In the genomic region with DNA sequence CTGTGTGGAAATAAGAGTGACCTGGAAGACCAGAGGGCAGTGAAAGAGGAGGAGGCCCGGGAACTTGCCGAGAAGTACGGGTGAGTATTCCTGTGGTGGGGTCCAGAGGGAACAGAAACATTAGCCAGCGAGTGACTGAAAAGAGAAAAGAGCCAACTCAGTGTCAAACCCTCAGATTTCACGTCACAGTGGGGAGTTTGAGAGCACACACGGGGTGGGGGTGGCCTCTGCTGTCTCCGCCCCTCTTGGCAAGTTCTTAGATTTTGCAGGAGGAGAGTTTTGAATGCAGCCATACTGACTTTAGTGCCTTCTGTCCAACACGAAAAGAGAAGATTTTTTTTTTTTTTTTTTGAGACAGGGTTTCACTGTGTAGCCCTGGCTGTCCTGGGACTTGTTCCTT, we compare ENCODE assay signal across 20 mouse cellular contexts. TPM values are rescaled to one million over a fixed set of nuclear protein-coding genes. Genes with fewer than 3 reads are reported as not detected.
DNase-seq lines count a peak whose midpoint lies in the region; ATAC-seq and TF ChIP-seq lines count a peak whose summit lies in the region.
"Had no signal": no experiment of that assay in that cellular context is flagged by ENCODE, and none has a peak within 500 bp of the region (broad histone marks: within the 10 kb centered on the region; RNA-seq: fewer than 3 reads in every experiment).

No protein-coding gene starts in this region.

- no peak overlapping the region for H3K4me3 ChIP-seq in kidney, embryonic 14.5 days (ENCODE audit: low read length)
- no peak overlapping the region for H3K4me3 ChIP-seq in thymus, adult 2 months (ENCODE audit: control insufficient read depth, insufficient read depth, low read length)
- H3K4me3 ChIP-seq: forebrain, embryonic 15.5 days; hindbrain, embryonic 12.5 days; intestine, embryonic 15.5 days; limb, embryonic 15.5 days; midbrain, embryonic 10.5 days had no signal

- no peak overlapping the region for H3K9ac ChIP-seq in kidney, embryonic 14.5 days (ENCODE audit: low read depth, low read length)
- H3K9ac ChIP-seq: forebrain, embryonic 15.5 days; hindbrain, embryonic 12.5 days; intestine, embryonic 15.5 days; limb, embryonic 15.5 days had no signal

- no peak for ATAC-seq in kidney, embryonic 14.5 days (ENCODE audit: low FRiP score, low TSS enrichment)
- ATAC-seq: forebrain, embryonic 15.5 days; intestine, embryonic 15.5 days had no signal

- no peaks in the 10 kb centered on the region for H3K4me1 ChIP-seq in kidney, embryonic 14.5 days (ENCODE audit: control insufficient read depth, insufficient read depth, low read length)
- H3K4me1 ChIP-seq in thymus, adult 2 months (replicated peaks; ENCODE audit: control insufficient read depth, insufficient read depth, low read length), result peaks cover 65% of the 10 kb centered on the region
- H3K4me1 ChIP-seq: forebrain, embryonic 15.5 days; hindbrain, embryonic 12.5 days; intestine, embryonic 15.5 days; limb, embryonic 15.5 days; midbrain, embryonic 10.5 days had no signal

- H3K27me3 ChIP-seq in kidney, embryonic 14.5 days (ENCODE audit: control insufficient read depth, insufficient read depth, low read length), result no peaks in the 10 kb centered on the region
- no peaks in the 10 kb centered on the region for H3K27me3 ChIP-seq in thymus, adult 2 months (ENCODE audit: control insufficient read depth, insufficient read depth, low read length)
- H3K27me3 ChIP-seq: forebrain, embryonic 15.5 days; hindbrain, embryonic 12.5 days; intestine, embryonic 15.5 days; limb, embryonic 15.5 days had no signal

- WGBS in kidney, embryonic 14.5 days, result 65% methylated on average over 8 of the region's 8 CpGs
- WGBS in thymus, adult 2 months, result 39% methylated on average over 8 of the region's 8 CpGs

- TF ChIP-seq POLR2A in thymus, adult 2 months (IDR thresholded peaks at IDR 0.05; ENCODE audit: control insufficient read depth, extremely low read depth, insufficient read depth, low read length, poor library complexity), result no peak

- peak; percentile 44 for DNase-seq in kidney, postnatal 10 days
- no peak for DNase-seq in thymus, adult 2 months
- DNase-seq in thymus, postnatal 25 days, result no peak
- peak; percentile 39 to 42 for DNase-seq in lung, postnatal 4 days
- no peak for DNase-seq in neural tube, embryonic 10.5 days (ENCODE audit: extremely low spot score, low spot score)
- DNase-seq in testis, postnatal 14 days (ENCODE audit: low spot score), result no peak
- DNase-seq in spleen, adult 12 weeks (ENCODE audit: low spot score), result no peak
- DNase-seq: adrenal gland, adult 2 months; cerebellum, adult 9-10 months; heart, adult 18-20 months; kidney, postnatal 14 days; right cerebral cortex, postnatal 14 days had no signal

- H3K36me3 ChIP-seq in kidney, embryonic 14.5 days (ENCODE audit: control insufficient read depth, insufficient read depth, low read length), result no peaks in the 10 kb centered on the region
- no peaks in the 10 kb centered on the region for H3K36me3 ChIP-seq in thymus, adult 2 months (ENCODE audit: control insufficient read depth, insufficient read depth, low read length)
- H3K36me3 ChIP-seq: forebrain, embryonic 15.5 days; hindbrain, embryonic 12.5 days; intestine, embryonic 15.5 days; limb, embryonic 15.5 days; midbrain, embryonic 10.5 days had no signal

- TF ChIP-seq CTCF in thymus, adult 2 months (IDR thresholded peaks at IDR 0.05; ENCODE audit: borderline replicate concordance, control insufficient read depth, extremely low read depth, insufficient read depth, low read length, poor library complexity), result no peak

- no peak overlapping the region for H3K27ac ChIP-seq in kidney, embryonic 14.5 days (ENCODE audit: low read depth, low read length)
- H3K27ac ChIP-seq in thymus, adult 2 months (ENCODE audit: control insufficient read depth, insufficient read depth, low read length), result peak overlapping the region; percentile 40; the same call in 1 of the 2 replicates
- H3K27ac ChIP-seq: forebrain, embryonic 15.5 days; hindbrain, embryonic 12.5 days; intestine, embryonic 15.5 days; limb, embryonic 15.5 days; midbrain, embryonic 10.5 days had no signal

- no peaks in the 10 kb centered on the region for H3K9me3 ChIP-seq in kidney, embryonic 14.5 days (ENCODE audit: control insufficient read depth, low read length)
- H3K9me3 ChIP-seq: forebrain, embryonic 15.5 days; hindbrain, embryonic 12.5 days; intestine, embryonic 15.5 days; limb, embryonic 15.5 days; midbrain, embryonic 10.5 days had no signal

- H3K4me2 ChIP-seq in kidney, embryonic 14.5 days (replicated peaks; ENCODE audit: low read depth, low read length), result no peak overlapping the region
- H3K4me2 ChIP-seq: forebrain, embryonic 15.5 days; hindbrain, embryonic 12.5 days; intestine, embryonic 15.5 days; limb, embryonic 15.5 days had no signal

RNA-seq across cellular contexts. Expression of a gene that starts 14.5 kb away (rescaled TPM):
- 0.14 TPM in 1 of 2 replicates, not detected in the other for polyA plus RNA-seq in kidney, embryonic 14.5 days (2014; fragmentation: Nextera tagmentation; extraction: Ambion mirVana)
- 2.2 and 2.3 TPM in 2 replicates for polyA plus RNA-seq in thymus, adult 2 months (2012; rRNA removed)
- polyA plus RNA-seq: brain, embryonic 14.5 days; forebrain, embryonic 15.5 days; intestine, embryonic 15.5 days; midbrain, embryonic 10.5 days had no signal

RNA-seq across cellular contexts. Expression of a gene that starts 15.1 kb away (rescaled TPM):
- not detected in 2 replicates for polyA plus RNA-seq in kidney, embryonic 14.5 days (2014; fragmentation: Nextera tagmentation; extraction: Ambion mirVana)
- polyA plus RNA-seq in thymus, adult 2 months (2012; rRNA removed), result not detected in 2 replicates
- polyA plus RNA-seq: adrenal gland, adult 2 months; forebrain, embryonic 15.5 days; heart, embryonic 16.5 days; hindbrain, embryonic 12.5 days; limb, embryonic 15.5 days; midbrain, embryonic 10.5 days had no signal

RNA-seq across cellular contexts. Expression of a gene that starts 26.1 kb away (rescaled TPM):
- 149 and 176 TPM in 2 replicates for polyA plus RNA-seq in kidney, embryonic 14.5 days (2014; fragmentation: Nextera tagmentation; extraction: Ambion mirVana)
- 25.8 and 26.3 TPM in 2 replicates for polyA plus RNA-seq in thymus, adult 2 months (2012; rRNA removed)

RNA-seq across cellular contexts. Expression of a gene that starts 42.5 kb away (rescaled TPM):
- polyA plus RNA-seq in kidney, embryonic 14.5 days (2014; fragmentation: Nextera tagmentation; extraction: Ambion mirVana), result 1.2 and 1.3 TPM in 2 replicates
- polyA plus RNA-seq in thymus, adult 2 months (2012; rRNA removed), result 21.1 and 22.4 TPM in 2 replicates

RNA-seq across cellular contexts. Expression of a gene that starts 46.9 kb away (rescaled TPM):
- polyA plus RNA-seq in kidney, embryonic 14.5 days (2014; fragmentation: Nextera tagmentation; extraction: Ambion mirVana), result 12.7 and 18.9 TPM in 2 replicates
- polyA plus RNA-seq in thymus, adult 2 months (2012; rRNA removed), result 8.2 and 11.7 TPM in 2 replicates

Comparison
In these comparisons a context has a peak if more than half of its experiments do, and no peak if none do; other contexts are left out.
1. DNase-seq: peak in kidney, postnatal 10 days (single experiment) and lung, postnatal 4 days (2 of 2); none in thymus, adult 2 months (single experiment), thymus, postnatal 25 days (single experiment), neural tube, embryonic 10.5 days (single experiment), testis, postnatal 14 days (single experiment) and spleen, adult 12 weeks (single experiment).